Mouse (Mus musculus) spleen, postnatal 14 days (tissue): ENCODE results near the gene Mthfs.
"Not testable (repeated sequence)": the region's sequence is repeated elsewhere in the genome, so short reads cannot be mapped to it uniquely, and the experiment has no call there.

Experiments used
- DNase-seq, 2 experiments: peaks; one replicate each; pipeline ENCODE4 v3.0.0; 2021 to 2022; ENCODE audit warnings: low spot score in 2 of 2

Mthfs gene

DNA sequence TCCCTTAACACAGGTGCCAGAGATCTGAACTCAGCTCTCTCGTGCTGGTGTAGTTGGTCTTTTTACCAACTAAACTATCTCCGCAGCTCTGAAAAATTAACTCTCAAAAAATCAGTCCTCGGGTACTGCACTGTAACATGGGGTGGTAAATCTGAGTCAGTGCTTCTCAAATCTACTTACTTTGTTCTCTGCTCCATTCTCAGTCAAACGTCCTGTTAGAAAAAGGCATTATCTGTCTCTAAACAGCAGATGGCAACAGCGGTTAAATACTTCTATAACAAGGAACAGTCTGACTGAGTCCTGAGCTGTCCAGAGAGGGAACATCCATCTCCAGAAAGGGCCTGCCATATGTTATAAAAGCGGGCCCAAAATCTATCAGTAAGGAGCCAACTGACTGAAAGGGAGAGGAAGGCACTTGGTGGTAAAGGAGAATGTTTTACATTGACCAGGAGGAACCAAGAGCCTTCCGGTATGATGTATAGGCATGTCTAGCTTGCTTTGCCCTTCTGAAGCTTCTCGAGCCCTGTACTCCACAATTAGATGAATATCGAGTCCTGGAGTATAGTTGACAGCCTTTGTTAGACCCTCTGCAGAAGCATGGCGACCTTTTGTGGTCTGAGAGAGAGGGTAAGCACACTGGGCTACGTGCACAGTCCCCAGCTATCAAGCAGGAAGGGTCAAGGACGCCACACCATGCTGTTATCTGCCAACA is at the start of gene Mthfs:
Mthfs (plus strand) TSS at position 324 of the 712 bp plus-strand sequence.
- DNase-seq: not testable (repeated sequence)

DNA sequence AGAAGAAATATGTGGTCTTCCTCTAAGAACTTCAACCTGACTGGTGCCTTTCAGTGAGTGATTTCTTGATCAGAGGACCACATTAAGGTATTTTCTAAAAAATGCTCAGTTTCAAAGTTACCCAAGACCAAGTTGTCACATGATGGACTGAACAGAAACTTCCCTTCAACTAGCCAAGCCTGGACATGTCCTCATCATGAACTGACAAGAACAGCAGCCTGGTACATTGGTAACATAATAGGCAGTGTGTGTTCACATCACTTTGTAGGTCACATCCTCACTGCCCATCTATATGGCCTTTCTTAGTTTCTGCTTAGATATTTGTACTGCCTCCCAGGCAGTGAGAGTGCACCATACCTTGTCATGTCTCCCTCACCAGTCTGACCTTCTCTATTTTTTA is 37.9 kb upstream of the Mthfs start:
- not testable (repeated sequence) for DNase-seq

DNA sequence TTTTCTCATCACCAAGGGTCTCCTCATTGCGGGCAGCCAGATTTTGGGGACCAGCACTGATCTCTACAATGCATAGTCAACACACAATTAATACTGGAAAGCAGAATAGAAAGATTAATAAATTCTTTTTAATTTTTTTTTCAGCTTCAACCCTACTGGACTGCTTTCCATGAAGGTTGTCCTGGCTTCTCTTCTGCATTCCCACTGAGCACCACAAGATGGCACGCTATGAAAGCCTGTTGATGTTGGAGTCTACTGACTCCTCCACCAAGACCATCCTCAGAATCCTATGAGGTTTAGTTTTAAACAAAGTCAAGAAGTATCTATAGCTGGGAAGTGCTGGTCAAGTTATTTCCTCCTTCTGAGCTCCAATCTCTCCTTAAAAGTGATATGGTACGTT is 31.6 kb upstream of the Mthfs start:
- DNase-seq: peak; percentile 59 to 75

DNA sequence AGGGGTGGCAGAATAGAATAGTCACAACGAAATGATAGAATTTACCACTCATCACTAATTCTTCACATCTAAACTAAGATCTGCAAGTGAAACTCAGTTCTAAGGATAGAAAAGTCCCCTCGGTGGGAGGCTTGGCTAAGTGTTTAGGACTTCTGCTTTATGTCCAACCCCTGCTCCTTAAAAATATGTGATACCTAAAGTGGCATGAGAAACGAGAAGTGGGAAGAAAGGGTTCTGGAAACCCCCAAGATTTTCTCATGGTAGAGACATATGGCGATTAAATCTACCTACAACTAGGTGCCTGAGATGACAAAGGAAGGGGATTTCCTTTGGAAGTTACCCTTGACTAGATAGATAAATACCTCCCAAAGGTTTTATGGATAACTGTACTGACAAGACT is 31.0 kb upstream of the Mthfs start:
- not testable (repeated sequence) for DNase-seq

DNA sequence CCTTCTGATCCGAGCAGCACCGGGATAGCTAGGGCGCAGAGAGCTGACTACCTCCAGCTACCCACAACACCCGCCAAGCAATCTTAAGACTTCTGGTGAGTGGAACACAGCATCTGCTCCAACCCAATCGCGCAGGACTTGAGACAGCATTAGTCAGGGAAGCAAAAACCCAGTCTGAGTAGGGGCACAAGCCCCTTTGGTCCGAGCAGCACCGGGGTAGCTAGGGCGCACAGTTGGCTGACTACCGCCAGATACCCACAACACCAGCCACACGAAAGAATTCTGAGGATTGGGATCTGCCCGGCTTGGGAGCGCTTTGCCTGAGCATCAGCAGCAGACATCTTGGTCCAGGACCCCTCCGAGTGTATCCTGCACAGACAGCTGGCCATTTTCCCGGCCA is 23.5 kb upstream of the Mthfs start:
- DNase-seq: not testable (repeated sequence)

DNA sequence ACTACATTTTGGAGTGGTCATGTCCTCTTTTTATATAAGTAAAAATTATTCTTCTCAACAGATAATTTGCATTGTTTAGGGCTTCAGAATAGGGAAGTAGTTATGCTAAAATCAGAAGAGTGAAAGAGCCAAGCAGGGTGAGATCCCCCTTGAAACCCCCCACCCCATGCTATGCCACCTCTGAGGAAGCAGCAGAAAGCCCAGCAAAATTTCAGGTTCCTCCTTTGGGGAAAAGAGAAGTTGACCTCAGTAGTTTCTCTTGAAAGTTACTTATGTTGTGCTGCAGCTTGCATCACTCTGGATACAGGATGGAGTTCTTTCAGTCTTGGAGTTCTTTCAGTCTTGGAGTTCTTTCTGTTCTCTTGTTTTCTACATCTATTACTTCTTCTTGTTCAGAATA is 15.0 kb upstream of the Mthfs start:
- DNase-seq: not testable (repeated sequence)

DNA sequence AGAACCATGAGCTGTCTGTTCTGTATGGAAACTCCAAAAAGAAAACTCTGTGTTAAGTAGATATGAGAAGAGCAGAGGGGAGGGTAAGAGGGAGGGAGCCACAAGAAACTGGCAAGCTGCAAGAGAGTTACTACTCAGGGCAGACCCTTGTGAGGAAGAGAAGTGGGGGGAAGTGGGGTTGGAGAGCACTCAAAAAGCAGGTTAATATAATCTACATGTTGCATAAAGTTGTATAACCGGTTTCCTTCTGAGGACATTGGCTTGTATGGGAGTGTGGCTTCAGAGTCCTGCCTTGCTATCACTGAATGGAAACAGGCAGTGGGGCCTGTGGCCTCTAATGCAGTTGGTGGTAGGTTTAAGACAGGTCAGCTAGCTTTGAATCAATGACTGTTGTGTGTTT is 13.0 kb upstream of the Mthfs start:
- DNase-seq: not testable (repeated sequence)

DNA sequence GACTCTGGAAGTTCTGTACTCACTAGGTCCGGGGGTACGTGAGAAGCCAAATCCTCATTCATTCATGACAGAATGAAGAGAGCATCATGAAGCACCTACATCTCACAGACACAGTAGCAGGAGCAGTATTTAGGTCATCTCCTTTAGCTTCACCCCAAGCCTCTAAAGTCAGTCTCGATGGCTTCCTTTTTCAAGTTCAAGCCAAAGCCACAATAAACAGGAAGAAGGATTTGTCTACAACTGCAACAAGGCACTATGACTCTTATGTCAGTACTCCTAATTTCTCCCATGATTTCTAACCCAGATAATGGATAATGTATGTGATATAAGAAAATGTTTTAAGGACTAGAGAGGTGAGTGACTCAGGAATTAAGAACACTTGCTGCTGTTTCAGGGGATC is 12.1 kb upstream of the Mthfs start:
- not testable (repeated sequence) for DNase-seq

DNA sequence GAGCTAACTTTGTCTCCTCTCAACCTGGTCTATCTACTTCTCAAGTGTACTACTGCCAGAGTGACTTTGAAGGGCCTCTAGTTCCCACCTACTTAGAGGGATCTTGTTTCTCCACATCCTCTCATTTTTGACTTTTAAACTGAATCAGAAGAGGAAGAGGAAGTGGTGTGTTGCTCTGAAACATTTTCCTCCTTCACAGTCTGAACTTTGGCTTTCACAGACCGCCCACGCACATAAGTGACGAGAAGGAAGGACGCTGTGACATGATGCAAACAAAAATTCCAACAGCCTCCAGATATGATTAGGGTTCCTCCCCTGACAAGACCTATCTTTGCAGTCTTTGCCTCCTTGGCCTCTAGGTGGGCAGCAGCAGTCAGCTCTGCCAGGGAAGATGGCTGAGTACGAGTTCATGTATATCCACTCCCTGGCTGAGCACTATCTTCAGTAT is 11.5 kb upstream of the Mthfs start, which contains the start of the genes Bcl2a1b and Gm29094:
Bcl2a1b (plus strand) TSS at position 241 of the 448 bp plus-strand sequence.
Gm29094 (plus strand) TSS at position 411 of the 448 bp plus-strand sequence.
- peak; percentile 14 to 16 for DNase-seq

DNA sequence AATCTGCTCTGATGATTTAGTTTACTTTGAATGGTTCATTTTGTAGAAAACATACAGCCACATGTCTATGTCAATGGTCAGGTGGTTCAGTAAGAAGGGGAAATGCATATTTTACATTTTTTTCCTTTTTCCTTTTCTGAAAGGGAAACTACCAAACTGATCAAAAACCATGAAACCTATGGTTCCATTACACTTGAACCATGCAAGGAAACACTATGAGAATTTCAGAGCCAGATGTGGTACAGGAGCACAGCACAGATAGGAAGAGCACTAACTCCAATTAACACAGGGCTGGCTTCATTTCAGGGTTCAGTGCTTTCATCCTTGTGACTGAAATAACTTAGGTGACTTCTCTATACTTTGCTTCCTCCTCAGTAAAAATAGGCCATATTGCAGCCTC is 8.2 kb upstream of the Mthfs start:
- DNase-seq: not testable (repeated sequence)

DNA sequence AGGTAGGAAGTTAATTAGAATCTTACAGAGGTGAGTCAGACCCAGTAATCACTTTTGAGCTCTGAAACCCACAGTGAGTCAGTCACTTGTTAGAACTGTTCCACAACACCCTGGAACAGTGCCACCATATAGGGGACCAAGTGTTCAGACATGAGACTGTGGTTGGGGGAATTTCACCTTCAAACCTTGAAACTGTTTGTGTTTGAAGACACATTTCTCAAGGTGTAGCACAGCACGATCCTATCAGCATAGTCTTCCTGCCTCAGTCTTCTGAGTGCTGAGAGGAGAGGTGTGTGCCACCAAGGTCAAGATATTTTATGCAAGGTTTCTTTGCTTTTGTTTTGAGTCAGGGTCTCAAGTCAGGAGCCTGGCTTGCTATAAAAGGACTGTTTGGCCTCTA is 1.5 kb upstream of the Mthfs start:
- not testable (repeated sequence) for DNase-seq

DNA sequence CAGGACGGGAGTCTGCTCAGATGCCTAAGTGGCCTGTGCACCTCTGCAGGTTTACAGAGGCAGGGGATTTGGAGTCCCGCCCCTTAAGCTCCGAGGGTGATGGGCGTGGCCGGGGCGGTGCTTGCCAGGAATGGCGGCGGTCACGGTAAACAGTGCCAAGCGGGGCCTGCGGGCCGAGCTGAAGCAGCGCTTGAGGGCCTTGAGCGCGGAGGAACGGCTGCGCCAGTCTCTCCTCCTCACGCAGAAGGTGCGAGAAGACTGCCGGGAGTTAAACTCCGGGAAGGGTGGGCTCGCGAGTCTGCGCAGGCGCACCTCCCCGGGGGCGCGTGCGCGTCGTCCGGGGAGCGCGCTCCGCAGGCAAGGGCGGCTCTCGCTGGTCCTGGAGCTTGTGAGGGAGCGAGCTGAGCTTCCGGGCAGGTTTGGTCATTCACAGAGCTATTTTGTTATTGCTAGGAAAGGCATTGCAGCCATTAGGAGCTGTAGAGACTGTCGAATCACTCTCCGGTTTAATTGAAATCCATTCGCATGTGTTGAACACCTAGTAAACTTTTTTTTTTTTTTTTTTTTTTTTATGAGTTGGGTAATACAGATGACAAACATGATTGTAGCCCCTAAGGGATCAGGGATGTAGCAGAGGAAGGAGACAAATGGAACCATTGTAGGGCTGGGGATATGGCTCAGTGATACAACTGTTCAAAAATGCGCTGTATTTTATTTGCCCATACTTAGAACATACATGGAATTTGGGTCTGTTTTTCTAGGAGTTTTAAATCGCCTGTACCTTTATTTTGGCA is 786 bp downstream of the Mthfs start:
- DNase-seq: peak; percentile 57 to 62

DNA sequence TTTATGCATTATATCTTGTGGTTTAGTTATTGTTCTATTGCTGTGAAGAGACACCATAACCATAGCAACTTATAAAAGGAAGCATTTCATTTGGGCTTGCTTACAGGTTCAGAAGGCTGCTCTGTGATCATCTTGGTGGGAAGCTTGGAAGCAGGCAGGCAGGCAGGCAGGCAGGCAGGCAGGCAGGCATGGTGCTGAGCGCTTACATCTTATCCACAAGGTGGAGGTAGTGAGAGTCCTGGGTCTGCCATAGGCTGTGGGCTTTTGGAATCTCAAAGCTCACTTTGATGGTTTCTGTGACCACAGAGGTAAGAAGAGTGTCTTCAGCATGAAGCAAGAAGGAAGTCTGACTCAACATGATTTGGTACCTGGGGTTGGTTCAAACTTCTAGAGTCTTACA is 2.0 kb downstream of the Mthfs start:
- peak in 1 of 2 experiments; percentile 37 for DNase-seq

DNA sequence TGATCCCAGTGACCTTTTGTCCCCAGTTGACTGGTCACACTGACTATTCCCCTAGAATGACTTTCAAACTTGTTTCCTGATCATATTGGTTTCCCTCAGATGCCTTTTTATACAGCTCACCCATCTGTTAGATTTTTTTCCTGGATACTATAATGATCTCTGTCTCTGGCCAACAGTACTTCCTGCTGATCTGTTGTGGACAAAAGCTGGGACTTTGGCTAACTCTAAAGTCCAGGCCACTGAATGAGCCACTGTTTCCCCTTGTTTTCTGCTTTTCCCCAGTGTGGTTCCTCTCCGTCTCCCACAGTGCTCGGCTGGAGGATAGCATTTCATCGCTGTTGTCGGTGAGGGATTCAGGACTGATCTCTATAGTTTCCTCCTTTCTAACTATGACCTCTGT is 7.7 kb downstream of the Mthfs start:
- DNase-seq: not testable (repeated sequence)

DNA sequence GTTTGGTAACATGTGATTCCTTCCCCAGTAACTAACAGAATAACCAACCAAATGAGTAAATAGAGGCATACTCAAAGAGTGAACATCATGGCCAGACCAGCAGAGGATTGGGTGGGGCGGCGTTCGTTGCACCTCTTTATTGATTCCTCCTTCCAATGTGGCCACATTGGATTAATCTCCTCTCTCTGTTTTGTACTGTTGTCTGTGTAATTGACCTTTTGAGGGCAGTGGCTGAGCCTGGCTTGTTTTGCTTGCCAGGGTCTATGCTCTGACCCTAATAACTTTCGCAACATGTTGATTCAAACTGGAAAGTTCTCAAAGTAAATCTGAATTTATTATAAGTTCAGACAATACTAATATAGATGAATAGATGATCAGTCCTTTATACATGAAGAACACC is 9.2 kb downstream of the Mthfs start:
- DNase-seq: not testable (repeated sequence)

DNA sequence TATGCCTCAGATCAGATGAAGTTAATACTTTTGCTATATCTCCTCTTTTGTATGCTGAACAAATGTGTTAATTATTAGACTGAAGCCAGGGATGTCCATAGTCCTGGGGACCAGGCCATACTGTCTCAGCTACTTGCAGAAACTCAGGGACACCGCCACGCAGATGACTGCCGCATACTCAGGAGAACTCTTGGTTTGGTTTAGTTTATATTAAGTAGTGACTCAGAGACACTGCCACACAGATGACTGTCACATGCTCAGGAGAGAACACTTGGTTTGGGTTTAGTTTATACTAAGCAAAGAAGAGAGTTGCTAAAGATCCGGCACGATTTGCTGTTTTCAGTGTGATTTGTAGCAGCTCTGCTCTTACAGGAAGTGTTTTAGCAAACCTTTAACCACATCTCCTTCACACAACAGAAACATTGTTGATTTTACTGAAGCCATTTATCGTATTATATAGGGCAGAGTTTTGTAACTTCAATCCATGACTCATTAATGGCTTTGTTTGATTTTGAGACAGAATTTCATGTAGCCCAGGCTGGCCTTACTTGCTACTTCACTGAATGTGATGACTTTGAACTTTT is 10.3 kb downstream of the Mthfs start:
- not testable (repeated sequence) for DNase-seq

DNA sequence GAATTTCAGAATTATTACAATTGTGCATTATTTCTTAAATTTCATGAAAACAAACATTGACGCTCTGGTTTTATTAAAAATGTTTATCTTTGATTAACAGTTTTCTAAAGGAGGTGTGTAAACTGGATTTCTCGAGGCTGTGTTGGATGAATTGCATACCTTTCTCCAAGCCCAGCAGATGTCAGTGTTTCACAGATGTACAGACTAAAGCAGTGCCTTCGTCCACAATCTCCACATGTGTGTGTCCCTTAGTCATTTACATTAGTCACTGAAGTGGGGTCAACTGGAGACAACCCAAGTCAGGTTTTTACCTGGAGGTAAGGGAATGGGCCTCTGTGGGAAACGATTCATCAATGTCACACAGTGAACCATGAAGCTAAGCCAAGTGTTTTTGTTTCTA is 15.6 kb downstream of the Mthfs start:
- no peak for DNase-seq

DNA sequence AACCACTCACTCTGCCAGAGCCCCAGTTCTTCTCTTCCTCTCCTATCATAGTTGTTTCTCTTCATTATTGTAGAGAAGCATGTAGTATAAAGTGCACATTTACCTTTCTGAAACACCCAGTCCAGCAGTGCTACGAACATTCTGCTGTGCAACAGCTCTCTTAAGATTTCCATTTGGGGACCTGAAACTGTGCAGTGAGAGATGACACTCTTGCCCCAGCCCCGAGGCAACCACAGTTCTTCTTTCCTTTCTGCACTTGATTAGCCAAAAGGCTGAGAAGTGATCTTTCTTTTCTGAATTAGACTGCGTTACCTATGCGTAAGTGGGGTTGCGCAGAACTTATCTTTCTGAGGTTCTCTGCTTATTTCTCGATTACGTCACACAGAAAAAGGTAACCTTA is 17.6 kb downstream of the Mthfs start:
- no peak for DNase-seq

DNA sequence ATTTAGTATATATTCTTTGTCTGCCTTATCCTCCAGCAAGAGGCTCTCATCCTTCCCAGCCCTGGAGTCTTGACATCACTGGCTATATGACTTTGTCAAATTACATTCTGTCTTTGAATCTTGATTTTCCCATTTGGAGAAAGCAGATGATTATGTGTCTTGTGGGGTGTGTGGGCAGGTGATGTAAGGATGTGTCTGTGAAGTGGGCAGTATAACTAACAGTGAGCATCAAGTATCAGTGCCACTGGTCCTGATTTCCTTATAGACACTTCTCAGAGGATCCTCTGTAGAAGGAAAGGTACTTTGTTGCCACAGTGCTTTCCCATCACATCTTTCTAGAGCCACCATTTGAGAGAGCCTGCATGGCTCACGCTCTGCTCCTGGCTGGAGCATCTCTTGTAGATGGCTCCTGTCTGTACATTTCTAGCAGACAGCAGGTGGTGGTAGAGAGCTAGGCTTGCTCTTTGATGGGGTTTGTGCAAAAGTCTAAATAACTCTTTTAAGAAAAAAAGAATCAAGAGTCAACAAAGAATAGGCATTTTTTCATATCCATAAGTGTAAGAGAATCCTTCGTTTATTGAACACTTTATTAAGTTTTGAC is 20.5 kb downstream of the Mthfs start:
- DNase-seq: peak in 1 of 2 experiments; percentile 21

DNA sequence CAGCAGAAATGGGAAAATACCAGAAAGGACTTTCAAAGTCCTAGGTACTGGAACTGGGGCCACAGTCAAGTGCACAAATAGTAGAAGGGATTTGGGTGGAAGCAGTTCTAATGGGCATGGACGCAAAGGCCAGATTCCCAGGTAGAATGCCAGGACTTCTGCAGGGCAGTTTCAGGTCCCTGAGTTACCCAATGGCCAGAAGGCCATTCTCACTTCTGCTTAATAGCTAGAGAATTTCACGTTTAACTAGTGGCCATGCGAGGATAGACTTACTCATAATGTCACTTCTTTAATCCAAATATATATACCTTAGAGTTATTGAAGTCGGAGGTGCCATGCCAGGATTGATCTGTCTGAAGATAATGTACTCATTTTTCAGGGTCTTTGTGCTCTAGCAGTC is 26.7 kb downstream of the Mthfs start:
- not testable (repeated sequence) for DNase-seq

DNA sequence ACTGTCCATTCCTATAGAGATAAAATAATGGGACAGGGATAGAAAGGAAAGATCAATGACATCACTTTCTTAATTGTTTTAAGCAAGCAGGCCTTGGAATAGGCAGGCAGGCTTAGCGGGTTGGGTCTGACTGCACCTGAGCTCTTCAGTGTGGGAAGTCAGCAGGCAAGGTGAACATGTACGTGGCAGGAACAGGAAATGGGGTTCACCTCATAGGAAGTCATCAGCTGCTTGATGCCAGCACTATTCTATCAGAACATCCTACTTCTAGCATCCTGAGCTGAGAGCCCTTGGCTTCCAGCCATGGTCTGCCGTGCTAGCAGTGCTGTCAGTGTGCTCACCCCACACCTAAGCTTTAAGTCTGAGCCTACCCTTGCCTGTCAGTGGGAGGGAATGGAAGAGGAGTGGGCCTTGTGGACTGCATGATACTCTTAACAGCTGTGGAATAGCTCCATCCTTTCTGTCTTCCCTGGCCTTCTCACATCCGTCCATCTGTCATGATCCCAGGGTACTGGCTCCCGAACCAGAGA is 28.6 kb downstream of the Mthfs start:
- DNase-seq: not testable (repeated sequence)
